In the genomic region with DNA sequence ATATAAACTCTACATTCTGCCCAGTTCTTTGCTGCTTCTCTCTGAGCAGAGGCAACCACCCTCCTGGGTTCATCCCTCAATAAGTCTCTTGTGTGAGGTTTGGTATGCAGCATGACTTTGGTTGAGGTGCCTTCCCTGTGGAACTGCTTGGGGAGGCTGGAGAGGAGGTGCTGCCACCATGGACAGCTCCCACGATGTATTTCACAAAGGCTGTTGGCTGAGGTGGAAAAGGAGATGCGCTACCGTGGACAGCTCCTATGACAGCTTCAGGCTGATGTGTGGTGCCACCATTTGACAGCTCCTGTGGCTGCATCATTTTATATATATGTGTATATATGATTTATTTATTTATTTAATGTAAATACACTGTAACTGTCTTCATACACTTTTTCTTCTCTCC, we compare ENCODE assay signal across 9 mouse cellular contexts. TPM values are rescaled to one million over a fixed set of nuclear protein-coding genes. Genes with fewer than 3 reads are reported as not detected.
DNase-seq lines count a peak whose midpoint lies in the region; ATAC-seq and TF ChIP-seq lines count a peak whose summit lies in the region.
"Had no signal": no experiment of that assay in that cellular context is flagged by ENCODE, and none has a peak within 500 bp of the region (broad histone marks: within the 10 kb centered on the region; RNA-seq: fewer than 3 reads in every experiment).

No protein-coding gene starts in this region.

- TF ChIP-seq EP300 in liver, postnatal 0 days (IDR thresholded peaks at IDR 0.05; ENCODE audit: low read depth) = no peak

- no peak overlapping the region for H3K4me2 ChIP-seq in liver, postnatal 0 days (ENCODE audit: low read depth, low read length)

- DNase-seq in kidney, postnatal 4 days = peak; percentile 67 to 76
- DNase-seq in kidney, adult 8-10 months = no peak
- peak; percentile 41 for DNase-seq in G1E (ENCODE audit: low spot score)
- peak; percentile 65 for DNase-seq in c-Kit-positive CD71-positive TER-119-negative erythroid progenitor cells, embryonic 14.5 days (ENCODE audit: low read depth)
- peak; percentile 51 for DNase-seq in liver, postnatal 0 days
- no peak for DNase-seq in midbrain, embryonic 10.5 days (ENCODE audit: low spot score)
- DNase-seq in gastrocnemius, postnatal 4 days (ENCODE audit: low spot score in 2 of 2) = no peak
- DNase-seq in frontal cortex, adult 2 months (ENCODE audit: extremely low spot score in 1 of 2, low spot score in 1 of 2) = no peak

- no peaks in the 10 kb centered on the region for H3K27me3 ChIP-seq in G1E (ENCODE audit: insufficient read depth, low read length)
- peaks cover 6% of the 10 kb centered on the region for H3K27me3 ChIP-seq in liver, postnatal 0 days (ENCODE audit: insufficient read depth, low read length)
- peaks cover 21% of the 10 kb centered on the region for H3K27me3 ChIP-seq in midbrain, embryonic 10.5 days (ENCODE audit: low read depth, poor library complexity, severe bottlenecking)

- no peak for ATAC-seq in G1E (ENCODE audit: extremely low read depth, insufficient number of reproducible peaks, low FRiP score, poor library complexity, severe bottlenecking)
- no peak for ATAC-seq in liver, postnatal 0 days

- peaks cover 54% of the 10 kb centered on the region for H3K36me3 ChIP-seq in G1E (replicated peaks)
- H3K36me3 ChIP-seq in liver, postnatal 0 days (replicated peaks; ENCODE audit: insufficient read depth, low read length) = peaks cover 8% of the 10 kb centered on the region
- peaks cover 55% of the 10 kb centered on the region for H3K36me3 ChIP-seq in midbrain, embryonic 10.5 days

- H3K9ac ChIP-seq in liver, postnatal 0 days (replicated peaks) = no peak overlapping the region

- no peaks in the 10 kb centered on the region for H3K4me1 ChIP-seq in G1E (ENCODE audit: insufficient read depth, low read depth, low read length)
- H3K4me1 ChIP-seq in liver, postnatal 0 days (ENCODE audit: insufficient read depth) = no peaks in the 10 kb centered on the region
- H3K4me1 ChIP-seq in midbrain, embryonic 10.5 days = 0 out of 2 replicates have a peak, but pooled peaks cover 2% of the 10 kb centered on the region

- peaks cover 4% of the 10 kb centered on the region; the same call in 1 of the 2 replicates for H3K9me3 ChIP-seq in G1E (replicated peaks)
- no peaks in the 10 kb centered on the region for H3K9me3 ChIP-seq in liver, postnatal 0 days (ENCODE audit: low read length)
- no peaks in the 10 kb centered on the region for H3K9me3 ChIP-seq in midbrain, embryonic 10.5 days (replicated peaks)

- TF ChIP-seq CTCF in G1E (IDR thresholded peaks at IDR 0.05; ENCODE audit: low read depth, low read length) = no peak
- no peak; the same call in 1 of the 2 replicates for TF ChIP-seq CTCF in liver, postnatal 0 days (IDR thresholded peaks at IDR 0.05; ENCODE audit: low read depth)

- H3K27ac ChIP-seq in liver, postnatal 0 days (ENCODE audit: low read depth) = no peak overlapping the region
- no peak overlapping the region for H3K27ac ChIP-seq in midbrain, embryonic 10.5 days (replicated peaks)

- WGBS in liver, postnatal 0 days (ENCODE audit: insufficient replicate concordance) = 48% methylated on average over 3 of the region's 3 CpGs
- WGBS in midbrain, embryonic 10.5 days = 30% methylated on average over 3 of the region's 3 CpGs

- no peak overlapping the region for H3K4me3 ChIP-seq in G1E (ENCODE audit: low read depth, low read length)
- no peak overlapping the region for H3K4me3 ChIP-seq in liver, postnatal 0 days (ENCODE audit: low read depth, low read length)
- no peak overlapping the region for H3K4me3 ChIP-seq in midbrain, embryonic 10.5 days
- H3K4me3 ChIP-seq: megakaryocyte, embryonic 14.5 days had no signal

RNA-seq across cellular contexts. Expression of a gene that starts 12.3 kb away (rescaled TPM):
- total RNA-seq in G1E (2014; fragmentation: Nextera tagmentation) = not detected in 2 replicates
- not detected in 2 replicates for total RNA-seq in G1E (2017)
- polyA plus RNA-seq in G1E (2012) = not detected in 2 replicates
- 0.19 TPM in 1 of 2 replicates, not detected in the other for polyA plus RNA-seq in liver, postnatal 0 days (2015; fragmentation: Nextera tagmentation; extraction: Ambion mirVana)
- polyA plus RNA-seq in midbrain, embryonic 10.5 days (2016; fragmentation: Nextera tagmentation; extraction: Ambion mirVana) = 133 and 240 TPM in 2 replicates
- total RNA-seq in gastrocnemius, postnatal 4 days (2021) = under 1 TPM; 0.32 to 0.47 TPM
- polyA plus RNA-seq in frontal cortex, adult 2 months (2012; rRNA removed) = 725 and 731 TPM in 2 replicates

RNA-seq across cellular contexts. Expression of a gene that starts 14.2 kb away (rescaled TPM):
- total RNA-seq in G1E (2014; fragmentation: Nextera tagmentation) = 40.8 and 50.0 TPM in 2 replicates
- 12.8 and 15.6 TPM in 2 replicates for total RNA-seq in G1E (2017)
- polyA plus RNA-seq in G1E (2012) = 12.2 and 18.1 TPM in 2 replicates
- 4.3 and 4.9 TPM in 2 replicates for polyA plus RNA-seq in liver, postnatal 0 days (2015; fragmentation: Nextera tagmentation; extraction: Ambion mirVana)
- 18.1 and 21.8 TPM in 2 replicates for polyA plus RNA-seq in midbrain, embryonic 10.5 days (2016; fragmentation: Nextera tagmentation; extraction: Ambion mirVana)
- 10 to 100 TPM; 12.1 to 14.5 TPM for total RNA-seq in gastrocnemius, postnatal 4 days (2021)
- 20.8 and 21.7 TPM in 2 replicates for polyA plus RNA-seq in frontal cortex, adult 2 months (2012; rRNA removed)

RNA-seq across cellular contexts. Expression of a gene that starts 17.5 kb away (rescaled TPM):
- total RNA-seq in G1E (2014; fragmentation: Nextera tagmentation) (79.8 and 89.5 TPM in 2 replicates), G1E (2017) (59.2 and 80.4 TPM in 2 replicates)
- polyA plus RNA-seq in G1E (2012) = 17.9 and 24.5 TPM in 2 replicates
- 8.5 and 9.9 TPM in 2 replicates for polyA plus RNA-seq in liver, postnatal 0 days (2015; fragmentation: Nextera tagmentation; extraction: Ambion mirVana)
- polyA plus RNA-seq in midbrain, embryonic 10.5 days (2016; fragmentation: Nextera tagmentation; extraction: Ambion mirVana) = 61.5 and 71.4 TPM in 2 replicates
- total RNA-seq in gastrocnemius, postnatal 4 days (2021) = 10 to 100 TPM; 37.0 to 40.9 TPM
- polyA plus RNA-seq in frontal cortex, adult 2 months (2012; rRNA removed) = 71.9 and 77.1 TPM in 2 replicates

Comparison
In these comparisons a context has a peak if more than half of its experiments do, and no peak if none do; other contexts are left out.
1. DNase-seq: peak in kidney, postnatal 4 days (2 of 2), G1E (single experiment), c-Kit-positive CD71-positive TER-119-negative erythroid progenitor cells, embryonic 14.5 days (single experiment) and liver, postnatal 0 days (single experiment); none in kidney, adult 8-10 months (0 of 2), midbrain, embryonic 10.5 days (single experiment), gastrocnemius, postnatal 4 days (0 of 2) and frontal cortex, adult 2 months (0 of 2).
2. RNA of a gene that starts 12.3 kb away (polyA plus RNA-seq): 725 to 731 TPM in frontal cortex, adult 2 months and 133 to 240 TPM in midbrain, embryonic 10.5 days; not detected in G1E and 0.19 TPM in liver, postnatal 0 days; every median in the first group is over 100 times any median in the second.